Mouse (Mus musculus): ENCODE results near the gene Tlk2. TPM values are rescaled to one million over a fixed set of nuclear protein-coding genes. Genes with fewer than 3 reads are reported as not detected.

The Tlk2 gene
- polyA plus RNA-seq, 1 experiment = 5.3 TPM

GRCm38 (mm10) chr11:105292124-105293071 lies 113.8 kb downstream of the Tlk2 start, which contains the start of gene Mrc2:
TSS of gene Mrc2 (plus strand) at chr11:105292643.
- Histone ChIP-seq H3K36me3 (ENCODE audit: control insufficient read depth, insufficient read depth, low read length) (no peaks in the 10 kb centered on the region), H3K4me3 (ENCODE audit: low read depth, low read length) (peak within 1 kb of the TSS; percentile 63), H3K27ac (ENCODE audit: insufficient read depth, low read depth, low read length) (peak within 1 kb of the TSS; percentile 45; the same call in 1 of the 2 replicates), H3K27me3 (ENCODE audit: control insufficient read depth, insufficient read depth, low read length) (peaks cover 4% of the 10 kb centered on the region; the same call in 1 of the 2 replicates), H3K4me1 (ENCODE audit: control insufficient read depth, insufficient read depth, insufficient read length, low read length) (no peaks in the 10 kb centered on the region)
- 2% methylated on average over 74 of the region's 75 CpGs for WGBS
- TF ChIP-seq CTCF (IDR thresholded peaks at IDR 0.05; ENCODE audit: extremely low read depth, insufficient read length, insufficient replicate concordance, low read depth, low read length) = no peak
- no peak for TF ChIP-seq POLR2A (IDR thresholded peaks at IDR 0.05; ENCODE audit: low read depth, low read length)

- WGBS = 12% methylated on average over 26 of the region's 26 CpGs
- peaks cover 4% of the 10 kb centered on the region; the same call in 1 of the 2 replicates for H3K27me3 ChIP-seq (ENCODE audit: control insufficient read depth, insufficient read depth, low read length)
- TF ChIP-seq CTCF (IDR thresholded peaks at IDR 0.05; ENCODE audit: extremely low read depth, insufficient read length, insufficient replicate concordance, low read depth, low read length) (no peak), POLR2A (IDR thresholded peaks at IDR 0.05; ENCODE audit: low read depth, low read length) (no peak)
- no peaks in the 10 kb centered on the region for H3K4me1 ChIP-seq (ENCODE audit: control insufficient read depth, insufficient read depth, insufficient read length, low read length)
- H3K36me3 ChIP-seq (ENCODE audit: control insufficient read depth, insufficient read depth, low read length) = no peaks in the 10 kb centered on the region
- peak overlapping the region; percentile 63 for H3K4me3 ChIP-seq (ENCODE audit: low read depth, low read length)
- H3K27ac ChIP-seq (ENCODE audit: insufficient read depth, low read depth, low read length) = no peak overlapping the region
Measured at GRCm38 (mm10) chr11:105293101-105293581, 114.5 kb downstream of the Tlk2 start.

GRCm38 (mm10) chr11:105293901-105294494 lies 115.4 kb downstream of the Tlk2 start:
- WGBS = 49% methylated on average over 9 of the region's 9 CpGs
- Histone ChIP-seq H3K27me3 (ENCODE audit: control insufficient read depth, insufficient read depth, low read length) (peaks cover 4% of the 10 kb centered on the region; the same call in 1 of the 2 replicates), H3K4me3 (ENCODE audit: low read depth, low read length) (no peak overlapping the region), H3K4me1 (ENCODE audit: control insufficient read depth, insufficient read depth, insufficient read length, low read length) (no peaks in the 10 kb centered on the region), H3K27ac (ENCODE audit: insufficient read depth, low read depth, low read length) (no peak overlapping the region), H3K36me3 (ENCODE audit: control insufficient read depth, insufficient read depth, low read length) (no peaks in the 10 kb centered on the region)
- TF ChIP-seq POLR2A (IDR thresholded peaks at IDR 0.05; ENCODE audit: low read depth, low read length) = no peak
- TF ChIP-seq CTCF (IDR thresholded peaks at IDR 0.05; ENCODE audit: extremely low read depth, insufficient read length, insufficient replicate concordance, low read depth, low read length) = no peak

GRCm38 (mm10) chr11:105296084-105296483 lies 117.5 kb downstream of the Tlk2 start:
- H3K27ac ChIP-seq (ENCODE audit: insufficient read depth, low read depth, low read length) = no peak overlapping the region
- no peaks in the 10 kb centered on the region for H3K4me1 ChIP-seq (ENCODE audit: control insufficient read depth, insufficient read depth, insufficient read length, low read length)
- TF ChIP-seq POLR2A (IDR thresholded peaks at IDR 0.05; ENCODE audit: low read depth, low read length) = no peak
- TF ChIP-seq CTCF (IDR thresholded peaks at IDR 0.05; ENCODE audit: extremely low read depth, insufficient read length, insufficient replicate concordance, low read depth, low read length) = no peak
- WGBS = 82% methylated on average over 10 of the region's 10 CpGs
- H3K36me3 ChIP-seq (ENCODE audit: control insufficient read depth, insufficient read depth, low read length) = no peaks in the 10 kb centered on the region
- H3K4me3 ChIP-seq (ENCODE audit: low read depth, low read length) = no peak overlapping the region
- peaks cover 4% of the 10 kb centered on the region; the same call in 1 of the 2 replicates for H3K27me3 ChIP-seq (ENCODE audit: control insufficient read depth, insufficient read depth, low read length)

- no peak overlapping the region for H3K4me3 ChIP-seq (ENCODE audit: low read depth, low read length)
- no peaks in the 10 kb centered on the region; the same call in 1 of the 2 replicates for H3K4me1 ChIP-seq (ENCODE audit: control insufficient read depth, insufficient read depth, insufficient read length, low read length)
- no peaks in the 10 kb centered on the region for H3K36me3 ChIP-seq (ENCODE audit: control insufficient read depth, insufficient read depth, low read length)
- 81% methylated on average over 7 of the region's 7 CpGs for WGBS
- no peak overlapping the region for H3K27ac ChIP-seq (ENCODE audit: insufficient read depth, low read depth, low read length)
- TF ChIP-seq CTCF (IDR thresholded peaks at IDR 0.05; ENCODE audit: extremely low read depth, insufficient read length, insufficient replicate concordance, low read depth, low read length) (no peak), POLR2A (IDR thresholded peaks at IDR 0.05; ENCODE audit: low read depth, low read length) (no peak)
- H3K27me3 ChIP-seq (ENCODE audit: control insufficient read depth, insufficient read depth, low read length) = no peaks in the 10 kb centered on the region
Measured at GRCm38 (mm10) chr11:105310197-105310596, 131.6 kb downstream of the Tlk2 start.

- no peaks in the 10 kb centered on the region for H3K36me3 ChIP-seq (ENCODE audit: control insufficient read depth, insufficient read depth, low read length)
- H3K4me3 ChIP-seq (ENCODE audit: low read depth, low read length) = no peak overlapping the region
- H3K27me3 ChIP-seq (ENCODE audit: control insufficient read depth, insufficient read depth, low read length) = no peaks in the 10 kb centered on the region
- H3K27ac ChIP-seq (ENCODE audit: insufficient read depth, low read depth, low read length) = no peak overlapping the region
- H3K4me1 ChIP-seq (ENCODE audit: control insufficient read depth, insufficient read depth, insufficient read length, low read length) = no peaks in the 10 kb centered on the region; the same call in 1 of the 2 replicates
- TF ChIP-seq POLR2A (IDR thresholded peaks at IDR 0.05; ENCODE audit: low read depth, low read length) (no peak), CTCF (IDR thresholded peaks at IDR 0.05; ENCODE audit: extremely low read depth, insufficient read length, insufficient replicate concordance, low read depth, low read length) (no peak)
- WGBS = 72% methylated on average over 24 of the region's 24 CpGs
Measured at GRCm38 (mm10) chr11:105311291-105311975, 132.8 kb downstream of the Tlk2 start.
